ENCODE assay signal across 8 mouse cellular contexts in genomic region chr11:90697480-90698240, GRCm38 (mm10). TPM values are rescaled to one million over a fixed set of nuclear protein-coding genes. Genes with fewer than 3 reads are reported as not detected.
A peak's percentile ranks its signal among the peaks of the same experiment; 100 is the strongest.
DNase-seq lines count a peak whose midpoint lies in the region; ATAC-seq and TF ChIP-seq lines count a peak whose summit lies in the region.

No protein-coding gene starts in this region.

- H3K4me3 ChIP-seq in embryonic facial prominence, embryonic 13.5 days, result peak overlapping the region; percentile 17
- no peak overlapping the region for H3K4me3 ChIP-seq in heart, embryonic 11.5 days (ENCODE audit: low read depth, low read length)
- H3K4me3 ChIP-seq in kidney, embryonic 16.5 days (ENCODE audit: low read length), result peak overlapping the region; percentile 19; the same call in 1 of the 2 replicates
- no peak overlapping the region for H3K4me3 ChIP-seq in myocyte

- peaks cover 6% of the 10 kb centered on the region; the same call in 1 of the 2 replicates for H3K4me1 ChIP-seq in embryonic facial prominence, embryonic 13.5 days
- no peaks in the 10 kb centered on the region for H3K4me1 ChIP-seq in heart, embryonic 11.5 days (ENCODE audit: control insufficient read depth, insufficient read depth, low read length)
- H3K4me1 ChIP-seq in kidney, embryonic 16.5 days (ENCODE audit: insufficient read depth, low read length), result peaks cover 3% of the 10 kb centered on the region; the same call in 1 of the 2 replicates

- no peak overlapping the region for H3K27ac ChIP-seq in embryonic facial prominence, embryonic 13.5 days
- H3K27ac ChIP-seq in heart, embryonic 11.5 days (ENCODE audit: low read depth, low read length), result no peak overlapping the region
- no peak overlapping the region for H3K27ac ChIP-seq in kidney, embryonic 16.5 days (ENCODE audit: low read length)

- peak overlapping the region; percentile 54 for H3K4me2 ChIP-seq in embryonic facial prominence, embryonic 13.5 days
- H3K4me2 ChIP-seq in heart, embryonic 11.5 days, result peak overlapping the region; percentile 55
- H3K4me2 ChIP-seq in kidney, embryonic 16.5 days (replicated peaks; ENCODE audit: low read depth, low read length), result peak overlapping the region; percentile 46
- peak overlapping the region; percentile 25 for H3K4me2 ChIP-seq in myocyte (ENCODE audit: low read depth)

- no peak overlapping the region for H3K9ac ChIP-seq in embryonic facial prominence, embryonic 13.5 days
- H3K9ac ChIP-seq in heart, embryonic 11.5 days (ENCODE audit: low read depth, low read length), result no peak overlapping the region; the same call in 1 of the 2 replicates
- H3K9ac ChIP-seq in kidney, embryonic 16.5 days (replicated peaks; ENCODE audit: low read length), result no peak overlapping the region

- 20% methylated on average over 10 of the region's 10 CpGs for WGBS in embryonic facial prominence, embryonic 13.5 days
- WGBS in heart, embryonic 11.5 days (ENCODE audit: insufficient replicate concordance), result 18% methylated on average over 10 of the region's 10 CpGs
- WGBS in kidney, embryonic 16.5 days, result 20% methylated on average over 10 of the region's 10 CpGs

- no peaks in the 10 kb centered on the region for H3K79me2 ChIP-seq in myocyte (ENCODE audit: control insufficient read depth, insufficient read depth)

- H3ac ChIP-seq in myocyte (ENCODE audit: control insufficient read depth, insufficient read length), result no peak overlapping the region

- H3K36me3 ChIP-seq in embryonic facial prominence, embryonic 13.5 days, result no peaks in the 10 kb centered on the region
- H3K36me3 ChIP-seq in heart, embryonic 11.5 days (ENCODE audit: control insufficient read depth, insufficient read depth, low read length), result no peaks in the 10 kb centered on the region
- no peaks in the 10 kb centered on the region for H3K36me3 ChIP-seq in kidney, embryonic 16.5 days (ENCODE audit: insufficient read depth, low read length)
- no peaks in the 10 kb centered on the region for H3K36me3 ChIP-seq in myocyte (ENCODE audit: control insufficient read depth, insufficient read depth)
- H3K36me3 ChIP-seq in splenic B cell, adult 2 months (ENCODE audit: control insufficient read depth, insufficient read depth, low read length, poor library complexity, severe bottlenecking), result no peaks in the 10 kb centered on the region

- H3K27me3 ChIP-seq in embryonic facial prominence, embryonic 13.5 days, result no peaks in the 10 kb centered on the region
- H3K27me3 ChIP-seq in heart, embryonic 11.5 days (ENCODE audit: control insufficient read depth, insufficient read depth, low read length), result no peaks in the 10 kb centered on the region
- no peaks in the 10 kb centered on the region for H3K27me3 ChIP-seq in kidney, embryonic 16.5 days (ENCODE audit: insufficient read depth, low read length)
- H3K27me3 ChIP-seq in myocyte (ENCODE audit: control insufficient read depth, insufficient read depth, insufficient read length), result no peaks in the 10 kb centered on the region
- no peaks in the 10 kb centered on the region for H3K27me3 ChIP-seq in splenic B cell, adult 2 months (ENCODE audit: control insufficient read depth, insufficient read depth, low read length, poor library complexity, severe bottlenecking)

- ATAC-seq in embryonic facial prominence, embryonic 13.5 days (ENCODE audit: insufficient number of reproducible peaks, insufficient read depth, low FRiP score, low TSS enrichment, low read depth), result peak; percentile 65; the same call in 1 of the 2 replicates
- ATAC-seq in heart, embryonic 11.5 days (replicated peaks; ENCODE audit: insufficient number of reproducible peaks, low FRiP score, low TSS enrichment), result peak; percentile 69
- ATAC-seq in kidney, embryonic 16.5 days (ENCODE audit: low FRiP score, low TSS enrichment), result peak; percentile 89

- TF ChIP-seq POLR2A in myocyte (IDR thresholded peaks at IDR 0.05; ENCODE audit: insufficient read length, low read depth), result no peak

- DNase-seq in A20 (ENCODE audit: low read depth, low spot score), result peak; percentile 64
- peak; percentile 76 to 85 for DNase-seq in adrenal gland, postnatal 36 days
- peak; percentile 91 for DNase-seq in liver
- DNase-seq in splenic B cell, adult 2 months (ENCODE audit: low read depth, low spot score), result peak; percentile 40

- no peaks in the 10 kb centered on the region for H3K9me3 ChIP-seq in embryonic facial prominence, embryonic 13.5 days
- H3K9me3 ChIP-seq in heart, embryonic 11.5 days (replicated peaks; ENCODE audit: control insufficient read depth, low read length), result no peaks in the 10 kb centered on the region
- H3K9me3 ChIP-seq in kidney, embryonic 16.5 days (ENCODE audit: low read length), result no peaks in the 10 kb centered on the region

TF ChIP-seq in myocyte, 11 proteins besides CTCF, POLR2A, EP300 and RAD21:
- TF ChIP-seq TCF3 (IDR thresholded peaks at IDR 0.05; ENCODE audit: insufficient read length, low read depth) (no peak), USF1 (IDR thresholded peaks at IDR 0.05; ENCODE audit: low read depth) (no peak), CEBPB (IDR thresholded peaks at IDR 0.05; ENCODE audit: insufficient read depth, poor library complexity, severe bottlenecking) (no peak), POLR2AphosphoS2 (IDR thresholded peaks at IDR 0.05; ENCODE audit: insufficient read length, low read depth) (no peak), SRF (IDR thresholded peaks at IDR 0.05; ENCODE audit: control insufficient read depth, insufficient read length, low read depth) (no peak), TCF12 (IDR thresholded peaks at IDR 0.05; ENCODE audit: insufficient read depth, poor library complexity, severe bottlenecking) (no peak), E2F4 (IDR thresholded peaks at IDR 0.05; ENCODE audit: insufficient read depth) (no peak), MYOG (IDR thresholded peaks at IDR 0.05; ENCODE audit: control insufficient read depth in 1 of 3, insufficient read depth in 1 of 3, insufficient read length in 2 of 3, low read depth in 2 of 3) (no peak), REST (IDR thresholded peaks at IDR 0.05; ENCODE audit: insufficient read depth, insufficient read length) (no peak), MYOD1 (IDR thresholded peaks at IDR 0.05; ENCODE audit: control insufficient read depth in 1 of 3, insufficient read length in 2 of 3, low read depth in 2 of 3) (no peak), MAX (IDR thresholded peaks at IDR 0.05; ENCODE audit: low read depth) (no peak)
TF ChIP-seq in myocyte: peak in this region for 0.

RNA-seq across cellular contexts. Expression of gene Tom1l1, which starts 9.5 kb away (rescaled TPM):
- total RNA-seq in adrenal gland, postnatal 36 days (2021), result 10 to 100 TPM; 43.9 to 68.2 TPM
- 33.4 and 39.2 TPM in 2 replicates for polyA plus RNA-seq in embryonic facial prominence, embryonic 13.5 days (2015; fragmentation: Nextera tagmentation; extraction: Ambion mirVana)
- polyA plus RNA-seq in heart, embryonic 11.5 days (2014; fragmentation: Nextera tagmentation; extraction: Ambion mirVana), result 45.5 and 50.6 TPM in 2 replicates
- 33.9 and 36.1 TPM in 2 replicates for polyA plus RNA-seq in kidney, embryonic 16.5 days (2015; fragmentation: Nextera tagmentation; extraction: Ambion mirVana)
- 2.7 TPM for polyA plus RNA-seq in myocyte (2012; fragmentation: generic; extraction: Trizol)

RNA-seq across cellular contexts. Expression of gene Cox11, which starts 59.7 kb away (rescaled TPM):
- 10 to 100 TPM; 18.6 to 18.8 TPM for total RNA-seq in adrenal gland, postnatal 36 days (2021)
- polyA plus RNA-seq in embryonic facial prominence, embryonic 13.5 days (2015; fragmentation: Nextera tagmentation; extraction: Ambion mirVana), result 42.2 and 42.8 TPM in 2 replicates
- polyA plus RNA-seq in heart, embryonic 11.5 days (2014; fragmentation: Nextera tagmentation; extraction: Ambion mirVana), result 27.7 and 28.5 TPM in 2 replicates
- polyA plus RNA-seq in kidney, embryonic 16.5 days (2015; fragmentation: Nextera tagmentation; extraction: Ambion mirVana), result 36.6 and 37.9 TPM in 2 replicates
- polyA plus RNA-seq in myocyte (2012; fragmentation: generic; extraction: Trizol), result 12.4 TPM

RNA-seq across cellular contexts. Expression of gene Stxbp4, which starts 59.8 kb away (rescaled TPM):
- total RNA-seq in adrenal gland, postnatal 36 days (2021), result 10 to 100 TPM in 1 of 2 experiments, 1 to 10 TPM in 1; 9.1 to 11.4 TPM
- 39.4 and 42.8 TPM in 2 replicates for polyA plus RNA-seq in embryonic facial prominence, embryonic 13.5 days (2015; fragmentation: Nextera tagmentation; extraction: Ambion mirVana)
- 19.6 and 21.0 TPM in 2 replicates for polyA plus RNA-seq in heart, embryonic 11.5 days (2014; fragmentation: Nextera tagmentation; extraction: Ambion mirVana)
- polyA plus RNA-seq in kidney, embryonic 16.5 days (2015; fragmentation: Nextera tagmentation; extraction: Ambion mirVana), result 23.3 and 29.4 TPM in 2 replicates
- 2.9 TPM for polyA plus RNA-seq in myocyte (2012; fragmentation: generic; extraction: Trizol)

Comparison
In these comparisons a context has a peak if more than half of its experiments do, and no peak if none do; other contexts are left out.
1. DNase-seq: peak in every context shown above with its lines; median percentile 91 in liver; 80 in adrenal gland, postnatal 36 days; 64 in A20; 40 in splenic B cell, adult 2 months.
2. H3K4me3 ChIP-seq: peak in embryonic facial prominence, embryonic 13.5 days (single experiment) and kidney, embryonic 16.5 days (single experiment); none in heart, embryonic 11.5 days (single experiment) and myocyte (single experiment).
3. Peak in every context shown above with its lines, with median percentiles within 50 percentile points of each other: ATAC-seq and H3K4me2 ChIP-seq.